Mouse (Mus musculus): ENCODE measurements around the gene Lgals1. TPM values are rescaled to one million over a fixed set of nuclear protein-coding genes. Genes with fewer than 3 reads are reported as not detected.

The Lgals1 gene
- total and polyA plus RNA-seq, 3 experiments, result 637 to 805 (median 735) TPM

DNA sequence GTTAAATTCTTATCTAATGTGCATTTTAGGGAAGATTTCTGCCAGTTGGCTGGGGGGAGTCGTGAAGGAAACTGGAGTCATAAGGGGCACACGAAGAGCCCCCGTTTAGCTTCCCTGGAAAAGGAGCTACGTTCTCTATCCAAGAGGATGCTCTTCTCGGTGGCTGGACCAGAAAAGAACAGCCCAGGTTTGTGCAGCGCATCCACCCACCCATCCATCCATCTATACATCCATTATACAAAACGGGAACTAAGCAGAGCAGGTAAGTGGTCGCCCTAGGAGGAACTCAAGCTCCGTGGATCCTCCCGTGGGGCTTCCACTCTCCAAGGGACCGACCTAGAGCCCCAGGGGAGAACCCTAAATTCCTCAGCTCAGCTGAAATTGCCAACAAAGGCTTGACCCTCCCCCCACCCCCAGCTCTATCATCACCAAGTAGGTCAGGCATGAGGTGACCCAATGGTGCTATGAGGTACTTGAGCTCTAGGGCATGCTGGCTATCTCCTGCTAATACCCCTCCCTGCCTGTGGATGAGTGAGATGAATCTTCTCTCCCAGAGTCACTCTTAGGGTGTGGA, 21.7 kb downstream of the Lgals1 start:
- no peaks in the 10 kb centered on the region for H3K79me2 ChIP-seq (replicated peaks; ENCODE audit: control insufficient read depth, extremely low read depth, insufficient read depth, poor library complexity, severe bottlenecking)
- in situ Hi-C loops (cut with MboI; ENCODE audit: low pct_ligation_motif_present, low pct_unique_long_range_greater_than_20kb, low sequenced_read_pairs) (loop anchor here (5.0 kb wide), 1 partner anchor 41 kb away; no protein-coding TSS in a partner anchor), dilution Hi-C loops (cut with MboI; ENCODE audit: extremely low pct_ligation_motif_present, extremely low pct_unique_long_range_greater_than_20kb, low sequenced_read_pairs) (no loop called here)
- H3K4me2 ChIP-seq (ENCODE audit: insufficient read depth, low read depth, poor library complexity, severe bottlenecking), result peak overlapping the region; percentile 96
- H3K4me3 ChIP-seq (replicated peaks in 1 of 3; ENCODE audit: low read depth in 2 of 3, low read length in 2 of 3, poor library complexity in 1 of 3), result peak overlapping the region in 2 of 3 experiments; percentile 36 to 58
- no peaks in the 10 kb centered on the region for H3K9me3 ChIP-seq (replicated peaks; ENCODE audit: low read length)
- no peak overlapping the region for H3K27ac ChIP-seq (ENCODE audit: insufficient read depth, low read depth)
- DNase-seq (ENCODE audit: extremely low read depth), result no peak
- peaks cover 0 to 4% of the 10 kb centered on the region in 2 experiments; a peak in 2 of 4 replicates for H3K4me1 ChIP-seq (ENCODE audit: control insufficient read depth in 1 of 2, insufficient read depth in 2 of 2)
- H3K9ac ChIP-seq (ENCODE audit: insufficient read depth, low read depth), result 0 out of 2 replicates have a peak overlapping the region, but pooled peaks have one; percentile 15
- H3K27me3 ChIP-seq (replicated peaks), result peaks cover 2% of the 10 kb centered on the region
- TF ChIP-seq ZNF384 (IDR thresholded peaks at IDR 0.05; ENCODE audit: low read depth, low read length), result no peak
- no peak for TF ChIP-seq JUN (IDR thresholded peaks at IDR 0.05; ENCODE audit: insufficient read depth, low read depth, low read length)
- no peak for TF ChIP-seq UBTF (IDR thresholded peaks at IDR 0.05; ENCODE audit: low read depth, low read length)
- TF ChIP-seq CHD1 (IDR thresholded peaks at IDR 0.05; ENCODE audit: low read depth, low read length), result no peak
- no peak for TF ChIP-seq CHD2 (IDR thresholded peaks at IDR 0.05; ENCODE audit: low read length)
- no peak for TF ChIP-seq MEF2A (IDR thresholded peaks at IDR 0.05; ENCODE audit: borderline replicate concordance, low read depth, low read length)
- TF ChIP-seq MAX (IDR thresholded peaks at IDR 0.05; ENCODE audit: low read length), result no peak
- no peak for TF ChIP-seq MAZ (IDR thresholded peaks at IDR 0.05; ENCODE audit: low read depth, low read length)
- no peak for TF ChIP-seq TBP (conservative IDR thresholded peaks at IDR 0.05; ENCODE audit: low read depth, low read length)
- TF ChIP-seq USF1 (IDR thresholded peaks at IDR 0.05; ENCODE audit: low read depth, low read length), result no peak
- TF ChIP-seq ZC3H11A (IDR thresholded peaks at IDR 0.05; ENCODE audit: low read depth, low read length), result no peak
- H3K36me3 ChIP-seq (replicated peaks in 1 of 2; ENCODE audit: control insufficient read depth in 1 of 2, insufficient read depth in 1 of 2, low read length in 1 of 2), result peaks cover 0 to 4% of the 10 kb centered on the region in 2 experiments

DNA sequence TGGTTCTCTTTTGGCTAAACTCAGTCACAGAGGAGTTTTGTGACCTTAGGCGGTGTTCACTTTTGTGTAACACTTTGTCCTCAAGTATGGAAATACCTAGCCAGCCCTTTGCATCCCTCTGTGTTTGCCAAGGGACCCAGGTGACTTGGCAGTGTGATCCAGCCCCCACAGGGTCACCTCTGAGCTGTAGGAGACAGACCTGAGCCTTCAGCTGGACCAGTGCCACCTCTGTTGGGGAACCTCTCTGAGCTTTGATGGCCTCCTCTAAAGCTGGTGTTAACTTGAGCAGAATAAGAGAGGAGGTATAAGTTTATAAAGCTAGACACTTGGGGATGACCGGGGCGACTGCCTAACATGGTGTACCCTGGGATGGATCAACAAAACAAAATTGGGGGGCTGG, 22.4 kb downstream of the Lgals1 start:
- Histone ChIP-seq H3K4me1 (ENCODE audit: control insufficient read depth in 1 of 2, insufficient read depth in 2 of 2) (peaks cover 0 to 4% of the 10 kb centered on the region in 2 experiments; a peak in 2 of 4 replicates), H3K9ac (ENCODE audit: insufficient read depth, low read depth) (no peak overlapping the region), H3K36me3 (replicated peaks in 1 of 2; ENCODE audit: control insufficient read depth in 1 of 2, insufficient read depth in 1 of 2, low read length in 1 of 2) (no peaks in the 10 kb centered on the region), H3K27me3 (replicated peaks) (peaks cover 4% of the 10 kb centered on the region), H3K27ac (ENCODE audit: insufficient read depth, low read depth) (no peak overlapping the region), H3K9me3 (replicated peaks; ENCODE audit: low read length) (no peaks in the 10 kb centered on the region), H3K4me3 (replicated peaks in 1 of 3; ENCODE audit: low read depth in 2 of 3, low read length in 2 of 3, poor library complexity in 1 of 3) (no peak overlapping the region), H3K4me2 (ENCODE audit: insufficient read depth, low read depth, poor library complexity, severe bottlenecking) (no peak overlapping the region), H3K79me2 (replicated peaks; ENCODE audit: control insufficient read depth, extremely low read depth, insufficient read depth, poor library complexity, severe bottlenecking) (no peaks in the 10 kb centered on the region)
- in situ Hi-C loops (cut with MboI; ENCODE audit: low pct_ligation_motif_present, low pct_unique_long_range_greater_than_20kb, low sequenced_read_pairs), result loop anchor here (5.0 kb wide), 1 partner anchor 42 kb away; no protein-coding TSS in a partner anchor
- DNase-seq (ENCODE audit: extremely low read depth), result no peak
- dilution Hi-C loops (cut with MboI; ENCODE audit: extremely low pct_ligation_motif_present, extremely low pct_unique_long_range_greater_than_20kb, low sequenced_read_pairs), result no loop called here
- TF ChIP-seq USF1 (IDR thresholded peaks at IDR 0.05; ENCODE audit: low read depth, low read length), result no peak
- no peak for TF ChIP-seq UBTF (IDR thresholded peaks at IDR 0.05; ENCODE audit: low read depth, low read length)
- TF ChIP-seq KAT2A (IDR thresholded peaks at IDR 0.05; ENCODE audit: insufficient replicate concordance, low read length), result no peak
- TF ChIP-seq ZC3H11A (IDR thresholded peaks at IDR 0.05; ENCODE audit: low read depth, low read length), result no peak
- TF ChIP-seq IRF4 (IDR thresholded peaks at IDR 0.05; ENCODE audit: low read depth, low read length), result no peak
- no peak for TF ChIP-seq TCF12 (IDR thresholded peaks at IDR 0.05; ENCODE audit: low read depth, low read length)
- TF ChIP-seq CTCF (conservative IDR thresholded peaks at IDR 0.05 in 1 of 2, IDR thresholded peaks at IDR 0.05 in 1 of 2; ENCODE audit: low read depth in 2 of 2, low read length in 2 of 2), result no peak
- TF ChIP-seq NELFE (IDR thresholded peaks at IDR 0.05; ENCODE audit: low read depth, low read length), result no peak

Measured in CH12.LX (cell line).